ENCODE assay signal across 30 mouse cellular contexts in genomic region chr16:59141105-59141504, GRCm38 (mm10). TPM values are rescaled to one million over a fixed set of nuclear protein-coding genes. Genes with fewer than 3 reads are reported as not detected.
DNase-seq lines count a peak whose midpoint lies in the region; ATAC-seq and TF ChIP-seq lines count a peak whose summit lies in the region.
"Had no signal": no experiment of that assay in that cellular context is flagged by ENCODE, and none has a peak within 500 bp of the region (broad histone marks: within the 10 kb centered on the region; RNA-seq: fewer than 3 reads in every experiment).

No protein-coding gene starts in this region.

- peak; percentile 60 for ATAC-seq in lung, embryonic 16.5 days (ENCODE audit: low read depth)
- ATAC-seq: forebrain, embryonic 14.5 days; forebrain, postnatal 0 days; hindbrain, postnatal 0 days had no signal

- no peak overlapping the region for H3K4me2 ChIP-seq in lung, embryonic 16.5 days (ENCODE audit: low read depth, low read length)
- H3K4me2 ChIP-seq: heart, embryonic 13.5 days; hindbrain, embryonic 14.5 days had no signal

- H3K36me3 ChIP-seq in lung, embryonic 16.5 days (ENCODE audit: control insufficient read depth, insufficient read depth, low read length) = no peaks in the 10 kb centered on the region
- H3K36me3 ChIP-seq: heart, embryonic 10.5 days; heart, embryonic 13.5 days had no signal

- no peaks in the 10 kb centered on the region for H3K27me3 ChIP-seq in lung, embryonic 16.5 days (ENCODE audit: control insufficient read depth, insufficient read depth, low read depth, low read length)
- H3K27me3 ChIP-seq: heart, embryonic 13.5 days had no signal

- DNase-seq in embryo, embryonic 10 days (ENCODE audit: low spot score) = peak; percentile 4
- DNase-seq in embryo, embryonic 10.5 days (ENCODE audit: low spot score) = no peak
- DNase-seq in lung, adult 2 months = no peak
- peak; percentile 15 for DNase-seq in lung, postnatal 36 days
- no peak for DNase-seq in lung, postnatal 14 days
- DNase-seq in spleen, adult 18-20 months = no peak
- DNase-seq in right cerebral cortex, postnatal 14 days = no peak
- DNase-seq: adrenal gland, adult 2 months; adrenal gland, postnatal 14 days; cerebellum, adult 11 months; cerebellum, adult 2 months; cerebellum, adult 9-11 months; cerebellum, postnatal 25 days; forebrain, postnatal 0 days; gastrocnemius, postnatal 25 days; heart, adult 2 months; heart, postnatal 14 days; heart, postnatal 4 days had no signal

- TF ChIP-seq POLR2A in lung, adult 2 months (IDR thresholded peaks at IDR 0.05; ENCODE audit: borderline replicate concordance, extremely low read depth, low read depth, low read length) = no peak

- no peak overlapping the region for H3K9ac ChIP-seq in lung, embryonic 16.5 days (ENCODE audit: low read length)
- H3K9ac ChIP-seq: forebrain, postnatal 0 days; heart, embryonic 13.5 days; hindbrain, embryonic 14.5 days had no signal

- H3K9me3 ChIP-seq in lung, embryonic 16.5 days (ENCODE audit: control insufficient read depth, low read length) = no peaks in the 10 kb centered on the region
- H3K9me3 ChIP-seq: heart, embryonic 10.5 days; heart, embryonic 13.5 days had no signal

- no peak for TF ChIP-seq CTCF in lung, adult 2 months (IDR thresholded peaks at IDR 0.05; ENCODE audit: insufficient read depth, low read length)

- no peak overlapping the region for H3K27ac ChIP-seq in lung, embryonic 16.5 days (ENCODE audit: low read length)
- H3K27ac ChIP-seq: heart, adult 2 months; heart, embryonic 10.5 days; heart, embryonic 13.5 days; hindbrain, embryonic 14.5 days; hindbrain, postnatal 0 days had no signal

- no peaks in the 10 kb centered on the region for H3K4me1 ChIP-seq in lung, embryonic 16.5 days (replicated peaks; ENCODE audit: control insufficient read depth, insufficient read depth, low read length)
- no peaks in the 10 kb centered on the region for H3K4me1 ChIP-seq in lung, adult 2 months (ENCODE audit: control insufficient read depth, insufficient read depth, low read length)
- H3K4me1 ChIP-seq: heart, embryonic 10.5 days; heart, embryonic 13.5 days had no signal

- H3K4me3 ChIP-seq in lung, embryonic 16.5 days (ENCODE audit: low read length) = no peak overlapping the region
- no peak overlapping the region for H3K4me3 ChIP-seq in lung, adult 2 months (replicated peaks; ENCODE audit: extremely low read depth, low read depth, low read length)
- H3K4me3 ChIP-seq: heart, adult 2 months; heart, embryonic 10.5 days; heart, embryonic 13.5 days had no signal

RNA-seq across cellular contexts. Expression of gene Olfr195, which starts 5.7 kb away (rescaled TPM):
- not detected in 2 replicates for polyA plus RNA-seq in lung, embryonic 16.5 days (2015; fragmentation: Nextera tagmentation; extraction: Ambion mirVana)
- not detected in 2 replicates for polyA plus RNA-seq in lung, adult 2 months (2012; rRNA removed)
- polyA plus RNA-seq: adrenal gland, adult 2 months; cerebellum, adult 2 months; embryonic facial prominence, embryonic 11.5 days; embryonic facial prominence, embryonic 14.5 days; forebrain, embryonic 11.5 days; forebrain, embryonic 14.5 days; forebrain, postnatal 0 days; gonadal fat pad, adult 2 months; heart, adult 2 months; heart, embryonic 10.5 days; heart, embryonic 13.5 days; heart, embryonic 16.5 days; hindbrain, embryonic 11.5 days; hindbrain, embryonic 14.5 days; hindbrain, postnatal 0 days had no signal

RNA-seq across cellular contexts. Expression of gene Olfr194, which starts 20.2 kb away (rescaled TPM):
- not detected in 2 replicates for polyA plus RNA-seq in lung, embryonic 16.5 days (2015; fragmentation: Nextera tagmentation; extraction: Ambion mirVana)
- polyA plus RNA-seq in lung, adult 2 months (2012; rRNA removed) = not detected in 2 replicates
- polyA plus RNA-seq: adrenal gland, adult 2 months; cerebellum, adult 2 months; embryonic facial prominence, embryonic 11.5 days; embryonic facial prominence, embryonic 14.5 days; forebrain, embryonic 11.5 days; forebrain, embryonic 14.5 days; forebrain, postnatal 0 days; gonadal fat pad, adult 2 months; heart, adult 2 months; heart, embryonic 10.5 days; heart, embryonic 13.5 days; heart, embryonic 16.5 days; hindbrain, embryonic 11.5 days; hindbrain, embryonic 14.5 days; hindbrain, postnatal 0 days had no signal

RNA-seq across cellular contexts. Expression of gene Olfr196, which starts 29.1 kb away (rescaled TPM):
- polyA plus RNA-seq in lung, embryonic 16.5 days (2015; fragmentation: Nextera tagmentation; extraction: Ambion mirVana) = not detected in 2 replicates
- not detected in 2 replicates for polyA plus RNA-seq in lung, adult 2 months (2012; rRNA removed)
- polyA plus RNA-seq: adrenal gland, adult 2 months; cerebellum, adult 2 months; embryonic facial prominence, embryonic 11.5 days; embryonic facial prominence, embryonic 14.5 days; forebrain, embryonic 11.5 days; forebrain, embryonic 14.5 days; forebrain, postnatal 0 days; gonadal fat pad, adult 2 months; heart, adult 2 months; heart, embryonic 10.5 days; heart, embryonic 13.5 days; heart, embryonic 16.5 days; hindbrain, embryonic 11.5 days; hindbrain, embryonic 14.5 days; hindbrain, postnatal 0 days had no signal

RNA-seq across cellular contexts. Expression of gene Olfr193, which starts 29.4 kb away (rescaled TPM):
- not detected in 2 replicates for polyA plus RNA-seq in lung, embryonic 16.5 days (2015; fragmentation: Nextera tagmentation; extraction: Ambion mirVana)
- polyA plus RNA-seq in lung, adult 2 months (2012; rRNA removed) = not detected in 2 replicates
- polyA plus RNA-seq: adrenal gland, adult 2 months; cerebellum, adult 2 months; embryonic facial prominence, embryonic 11.5 days; embryonic facial prominence, embryonic 14.5 days; forebrain, embryonic 11.5 days; forebrain, embryonic 14.5 days; forebrain, postnatal 0 days; gonadal fat pad, adult 2 months; heart, adult 2 months; heart, embryonic 10.5 days; heart, embryonic 13.5 days; heart, embryonic 16.5 days; hindbrain, embryonic 11.5 days; hindbrain, embryonic 14.5 days; hindbrain, postnatal 0 days had no signal

RNA-seq across cellular contexts. Expression of gene Olfr191, which starts 51.5 kb away (rescaled TPM):
- polyA plus RNA-seq in lung, embryonic 16.5 days (2015; fragmentation: Nextera tagmentation; extraction: Ambion mirVana) = not detected in 2 replicates
- polyA plus RNA-seq in lung, adult 2 months (2012; rRNA removed) = not detected in 2 replicates
- polyA plus RNA-seq: adrenal gland, adult 2 months; cerebellum, adult 2 months; embryonic facial prominence, embryonic 11.5 days; embryonic facial prominence, embryonic 14.5 days; forebrain, embryonic 11.5 days; forebrain, embryonic 14.5 days; forebrain, postnatal 0 days; gonadal fat pad, adult 2 months; heart, adult 2 months; heart, embryonic 10.5 days; heart, embryonic 13.5 days; heart, embryonic 16.5 days; hindbrain, embryonic 11.5 days; hindbrain, embryonic 14.5 days; hindbrain, postnatal 0 days had no signal

Comparison
In these comparisons a context has a peak if more than half of its experiments do, and no peak if none do; other contexts are left out.
1. DNase-seq: peak in embryo, embryonic 10 days (single experiment) and lung, postnatal 36 days (single experiment); none in embryo, embryonic 10.5 days (single experiment), lung, adult 2 months (single experiment), lung, postnatal 14 days (single experiment), spleen, adult 18-20 months (0 of 2) and right cerebral cortex, postnatal 14 days (single experiment).